Mouse (Mus musculus) liver (tissue): ENCODE data around the gene Wdr19.
"Not testable (repeated sequence)": the region's sequence is repeated elsewhere in the genome, so short reads cannot be mapped to it uniquely, and the experiment has no call there.

ENCODE experiments used
- DNase-seq: peaks from one replicate; pipeline ENCODE4 v3.0.0-alpha.2; 2020; ENCODE audit warnings: mixed read lengths

The Wdr19 gene

GRCm38 (mm10) chr5:65204726-65205125 is 5.2 kb downstream of the Wdr19 start:
- DNase-seq = no peak

DNA sequence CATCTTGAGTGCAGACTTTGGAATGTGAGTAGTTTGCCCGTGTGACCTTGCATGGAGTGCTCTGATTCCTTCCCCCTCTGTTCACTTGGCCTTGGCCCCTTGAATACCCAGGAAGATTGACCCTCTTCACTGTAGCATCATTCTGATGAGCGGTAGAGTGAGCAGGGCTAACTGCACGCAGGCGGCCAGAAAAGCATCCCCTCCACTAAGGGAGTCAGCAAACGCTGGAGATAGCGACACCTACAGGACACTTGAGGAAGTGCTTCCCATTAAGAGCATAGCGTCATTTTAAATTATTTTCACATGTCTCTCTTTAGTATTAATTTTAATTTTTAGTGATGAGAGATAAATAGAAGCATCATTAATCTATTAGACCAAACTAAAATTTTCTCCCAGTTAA is 13.8 kb downstream of the Wdr19 start:
- peak; percentile 19 for DNase-seq

- DNase-seq = no peak
Measured at GRCm38 (mm10) chr5:65217305-65218269, 18.1 kb downstream of the Wdr19 start.

GRCm38 (mm10) chr5:65221037-65221436 is 21.5 kb downstream of the Wdr19 start:
- no peak for DNase-seq

DNA sequence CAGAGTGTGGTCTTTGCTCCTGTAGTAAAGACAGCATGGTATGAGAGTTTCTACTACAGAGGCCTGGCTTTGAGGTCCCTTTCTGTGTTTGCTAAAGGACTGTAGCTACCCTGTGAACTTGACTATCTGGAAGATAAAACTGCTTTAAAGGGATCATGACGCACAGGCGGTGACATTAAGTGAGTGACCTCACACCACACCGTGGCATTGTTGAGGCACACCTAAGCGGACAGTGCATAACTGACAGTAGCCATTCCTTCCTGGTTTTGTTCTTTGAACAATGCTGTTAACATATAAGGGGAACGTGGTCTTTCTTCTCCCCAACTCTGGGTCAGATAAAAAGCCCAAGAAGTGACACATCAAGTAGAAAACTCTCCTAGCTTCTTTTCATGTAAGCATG is 24.6 kb downstream of the Wdr19 start:
- DNase-seq = no peak

DNA sequence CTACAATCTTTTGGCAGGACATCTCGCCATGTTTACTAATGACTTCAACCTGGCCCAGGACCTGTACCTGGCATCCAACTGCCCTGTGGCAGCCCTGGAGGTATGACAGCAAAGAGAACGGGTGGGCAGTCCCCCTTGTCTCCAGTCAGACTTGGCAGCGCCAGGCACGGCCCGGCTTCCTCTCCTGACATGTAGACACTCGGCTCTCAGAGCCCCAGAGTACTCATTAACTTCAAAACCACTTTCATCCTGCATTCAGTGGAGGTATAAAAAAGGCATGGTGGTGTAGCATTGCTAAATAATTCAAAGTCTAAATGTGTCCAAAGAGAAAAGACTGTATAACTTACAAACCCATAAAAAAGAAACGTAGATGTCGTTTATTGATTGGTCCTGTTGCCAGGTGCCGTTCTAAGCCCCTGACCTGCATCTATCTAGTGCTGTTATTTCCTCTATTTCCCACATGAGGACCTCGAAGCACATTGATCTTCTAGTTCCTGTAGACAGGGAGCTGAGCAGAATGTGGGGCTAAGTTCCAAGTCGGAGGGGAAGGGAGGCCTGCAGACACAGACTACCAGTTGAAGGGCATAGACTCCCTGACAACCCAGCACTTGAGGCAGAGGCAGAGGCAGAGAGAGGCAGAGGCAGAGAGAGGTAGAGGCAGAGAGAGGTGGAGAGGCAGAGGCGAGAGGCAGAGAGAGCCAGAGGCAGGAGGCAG is 31.9 kb downstream of the Wdr19 start:
- DNase-seq = no peak

DNA sequence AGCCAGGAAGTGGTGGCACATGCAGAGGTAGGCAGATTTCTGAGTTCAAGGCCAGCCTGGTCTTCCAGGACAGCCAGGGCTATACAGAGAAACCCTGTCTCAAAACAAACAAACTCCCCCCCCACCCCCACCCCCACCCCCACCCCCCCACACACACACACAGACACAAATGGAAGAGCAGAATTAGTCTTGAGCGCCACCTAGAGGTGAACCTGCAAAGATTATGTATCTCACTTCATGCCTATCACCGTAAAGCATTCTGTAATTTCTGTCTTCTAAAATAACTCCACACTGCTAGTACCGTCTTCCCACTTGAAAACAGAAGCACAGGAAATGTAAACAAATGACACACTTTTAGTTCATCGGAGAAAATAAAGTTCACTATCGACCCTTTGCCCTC is 43.2 kb downstream of the Wdr19 start:
- peak; percentile 28 for DNase-seq

GRCm38 (mm10) chr5:65247296-65247695 is 47.8 kb downstream of the Wdr19 start:
- DNase-seq = no peak

DNA sequence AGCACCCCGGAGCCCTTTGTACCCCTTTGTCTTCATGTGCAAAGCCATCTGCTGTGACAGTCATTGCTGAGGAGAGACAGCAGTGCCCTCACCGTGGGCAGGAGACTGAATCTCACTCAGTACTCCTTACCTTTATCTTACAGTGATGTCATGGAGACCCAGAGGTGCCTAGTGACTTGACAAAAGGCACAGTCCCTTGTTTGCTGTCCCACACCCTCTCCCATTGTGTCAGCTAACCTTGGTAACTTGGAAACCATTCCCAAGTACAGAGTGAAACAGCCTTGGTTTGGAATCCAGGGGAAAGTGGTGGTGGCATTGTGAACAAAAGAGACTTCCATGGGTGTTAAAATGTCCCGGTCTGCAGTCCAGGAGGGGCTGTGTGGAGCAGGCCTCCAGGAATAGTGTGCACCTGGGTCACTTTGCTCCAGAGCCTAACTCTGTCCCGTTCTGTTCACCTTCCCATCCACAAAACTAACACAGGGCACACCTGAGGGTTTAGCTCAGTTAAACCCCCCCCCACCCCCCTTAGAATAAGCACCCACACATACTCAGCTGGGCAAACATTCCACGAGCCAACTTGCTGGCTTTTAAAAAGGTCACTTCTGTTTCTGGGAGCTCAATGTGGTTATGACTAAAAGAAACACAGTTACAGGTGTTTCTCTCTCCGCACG is 50.8 kb downstream of the Wdr19 start:
- no peak for DNase-seq

DNA sequence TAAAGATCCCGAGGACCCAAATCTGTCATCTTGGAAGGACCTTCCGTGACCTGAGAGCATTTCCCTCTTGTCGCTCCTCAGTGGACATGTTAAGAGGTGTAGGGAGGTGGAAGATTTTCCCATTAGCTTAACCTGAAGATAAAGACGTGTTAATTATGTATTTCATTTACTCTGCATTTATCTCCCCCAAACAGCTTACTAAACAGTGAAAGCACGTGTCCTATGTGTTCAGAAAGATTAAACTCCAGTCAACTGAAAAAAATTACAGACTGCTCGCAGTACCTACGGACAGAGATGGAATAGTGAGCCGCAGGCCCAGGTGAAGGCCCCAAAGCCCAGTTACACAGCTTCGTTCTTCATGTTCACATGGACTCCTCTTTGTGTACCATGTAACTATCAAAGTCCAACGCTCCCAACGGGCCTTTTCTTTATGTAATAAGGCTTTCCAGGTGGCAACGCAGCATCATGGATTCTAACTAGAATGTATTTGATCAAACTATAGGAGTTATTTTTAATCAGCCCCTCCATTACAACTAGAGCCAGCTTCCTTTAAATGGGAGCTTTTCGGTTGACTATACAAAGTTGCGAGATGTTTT is 58.5 kb downstream of the Wdr19 start:
- DNase-seq = no peak

DNA sequence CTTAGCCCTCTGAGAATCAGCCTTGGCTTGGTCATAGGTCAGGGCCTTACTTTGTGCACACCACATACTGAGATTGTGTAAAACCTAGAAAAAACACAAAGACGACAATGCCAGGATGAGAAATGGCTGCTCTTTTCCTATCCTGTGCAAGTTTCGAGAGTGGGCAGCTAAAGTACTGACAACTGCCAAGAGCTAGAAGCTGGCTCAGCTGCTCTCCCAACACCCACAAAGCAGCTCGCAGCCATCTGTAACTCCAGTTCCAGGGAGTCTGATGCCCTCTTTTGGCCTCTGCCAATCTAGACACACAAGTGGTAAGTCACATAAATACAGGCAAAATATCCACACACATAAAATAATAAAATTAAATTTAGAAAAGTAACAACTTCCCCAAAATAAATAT is 74.5 kb downstream of the Wdr19 start:
- no peak for DNase-seq

- no peak for DNase-seq
Measured at GRCm38 (mm10) chr5:65279133-65279651, 79.7 kb downstream of the Wdr19 start.

- no peak for DNase-seq
Measured at GRCm38 (mm10) chr5:65281216-65281615, 81.7 kb downstream of the Wdr19 start.

DNA sequence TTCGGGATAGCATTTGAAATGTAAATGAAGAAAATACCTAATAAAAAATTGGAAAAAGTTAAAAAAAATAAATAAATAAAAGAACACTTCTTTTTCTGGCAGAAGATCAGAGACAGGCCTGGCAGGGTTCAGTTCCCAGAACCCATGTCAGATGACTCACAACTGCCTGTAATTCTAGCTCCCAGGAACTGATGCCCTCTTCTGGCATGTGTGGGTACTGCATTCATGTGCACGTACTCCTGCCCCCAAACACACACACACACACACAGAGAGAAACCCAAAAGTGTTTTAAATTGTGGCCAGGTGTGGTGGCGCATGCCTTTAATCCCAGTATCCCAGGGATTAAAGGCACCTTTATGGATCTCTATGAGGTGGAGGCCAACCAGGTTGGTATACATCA is 84.7 kb downstream of the Wdr19 start:
- DNase-seq = peak; percentile 48

DNA sequence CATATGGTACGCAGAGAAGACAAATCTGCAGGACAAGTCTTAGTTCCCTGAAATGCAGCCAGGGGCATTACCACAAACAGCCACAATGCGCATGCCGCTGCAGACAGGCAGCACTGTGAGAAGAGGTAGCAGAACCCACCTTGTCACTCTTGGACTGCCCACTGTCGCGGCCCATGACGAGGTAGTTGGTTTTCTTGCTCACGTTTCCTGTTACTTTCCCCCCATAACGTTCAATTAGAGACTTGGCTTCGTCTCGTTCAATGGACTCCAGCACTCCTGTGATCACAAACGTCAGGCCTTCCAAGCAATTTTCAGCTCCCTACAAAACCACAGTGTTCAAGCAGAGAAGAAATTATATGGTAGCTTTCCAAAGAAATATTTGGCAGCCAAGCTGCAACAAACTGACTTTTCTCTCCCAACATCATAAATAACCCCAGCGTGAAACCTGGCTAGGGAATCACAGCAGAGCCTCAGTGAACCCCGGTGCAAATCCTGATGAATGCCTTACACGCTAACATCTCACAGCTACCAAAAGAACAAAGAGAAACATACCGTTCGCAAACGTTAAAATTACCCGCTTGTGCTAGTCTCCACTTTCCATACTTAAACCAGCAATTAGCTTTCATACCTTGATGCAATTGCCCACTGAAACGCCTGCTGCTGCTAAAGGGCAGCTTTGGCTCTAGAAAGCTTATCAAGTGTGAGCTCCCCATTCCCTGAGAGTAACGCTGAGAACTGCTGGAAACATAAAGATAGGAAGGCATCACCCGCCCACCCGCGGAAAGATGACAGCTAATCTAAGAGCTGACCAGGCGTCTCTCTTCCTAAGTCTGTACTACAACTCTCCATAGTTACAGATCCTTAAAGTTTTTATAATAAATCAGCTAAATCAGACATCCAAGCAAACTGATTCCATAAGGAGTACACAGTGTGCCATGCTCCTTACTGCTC is 88.5 kb downstream of the Wdr19 start:
- DNase-seq = peak; percentile 46

DNA sequence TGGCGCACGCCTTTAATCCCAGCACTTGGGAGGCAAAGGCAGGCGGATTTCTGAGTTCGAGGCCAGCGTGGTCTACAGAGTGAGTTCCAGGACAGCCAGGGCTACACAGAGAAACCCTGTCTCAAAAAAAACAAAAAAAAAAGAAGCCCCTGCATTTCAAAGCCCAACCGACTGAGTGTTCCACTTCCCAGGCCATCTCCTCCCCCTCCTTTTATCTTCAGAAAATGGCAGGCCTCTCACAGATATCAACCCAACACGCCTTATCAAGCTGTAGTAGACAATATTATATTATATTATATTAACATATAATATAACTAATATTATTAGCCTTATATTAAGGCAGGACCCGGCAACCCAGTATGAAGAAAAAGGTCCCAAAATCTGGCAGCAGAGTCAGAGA is 89.5 kb downstream of the Wdr19 start:
- DNase-seq = not testable (repeated sequence)

- no peak for DNase-seq
Measured at GRCm38 (mm10) chr5:65293627-65294026, 94.1 kb downstream of the Wdr19 start.

DNA sequence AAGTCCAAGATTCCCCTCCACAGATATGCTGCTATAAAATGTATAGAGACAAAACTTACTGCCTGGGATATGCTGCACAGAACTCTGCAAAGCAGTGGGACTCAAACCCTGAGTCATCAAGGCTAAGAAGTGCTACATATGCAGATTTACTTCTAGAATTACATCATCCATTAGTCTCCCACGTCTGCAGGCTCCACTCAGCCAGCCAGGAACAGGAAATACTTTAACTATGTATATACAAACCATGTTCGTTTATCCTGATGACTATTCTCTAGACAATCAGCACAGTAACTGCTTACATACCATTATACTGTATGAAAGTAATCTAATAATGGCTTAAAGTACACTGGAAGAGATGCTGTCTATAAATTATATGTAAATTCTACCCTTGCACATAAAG is 94.8 kb downstream of the Wdr19 start:
- DNase-seq = no peak

DNA sequence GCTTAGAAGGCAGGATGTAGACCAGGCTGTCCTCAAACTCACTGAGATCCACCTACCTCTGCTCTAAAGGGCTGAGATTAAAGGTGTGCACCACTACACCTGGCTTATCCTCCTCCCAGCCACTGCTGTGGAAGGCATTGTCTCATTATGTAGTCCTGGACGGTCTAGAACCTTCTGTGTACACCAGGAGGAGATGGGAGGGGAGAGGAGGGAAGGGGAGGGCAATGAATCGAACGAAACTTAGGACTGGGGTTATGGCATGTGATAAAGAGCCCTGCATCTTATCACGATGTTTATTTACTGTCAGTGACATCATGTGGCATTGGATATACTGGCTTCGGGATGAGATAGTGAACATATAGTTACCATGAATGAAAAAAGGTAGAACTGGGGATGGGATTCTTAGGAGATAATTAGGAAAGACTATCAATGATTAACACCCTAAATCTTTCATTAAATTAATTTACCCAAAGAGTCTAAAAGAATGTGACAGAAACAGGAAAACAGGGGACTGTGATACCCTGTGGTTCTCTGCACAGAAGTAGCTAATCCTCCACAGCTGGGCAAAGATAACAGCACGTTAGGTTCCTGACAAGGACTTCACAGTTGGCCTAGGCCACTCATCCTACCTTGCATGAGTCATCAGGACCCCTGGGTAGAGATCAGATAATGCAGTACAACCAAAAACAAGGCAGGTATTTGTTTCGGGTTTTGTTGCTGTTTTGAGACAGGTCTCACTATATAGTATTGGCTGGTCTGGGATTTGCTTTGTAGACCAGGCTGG is 98.9 kb downstream of the Wdr19 start:
- DNase-seq = peak; percentile 21

DNA sequence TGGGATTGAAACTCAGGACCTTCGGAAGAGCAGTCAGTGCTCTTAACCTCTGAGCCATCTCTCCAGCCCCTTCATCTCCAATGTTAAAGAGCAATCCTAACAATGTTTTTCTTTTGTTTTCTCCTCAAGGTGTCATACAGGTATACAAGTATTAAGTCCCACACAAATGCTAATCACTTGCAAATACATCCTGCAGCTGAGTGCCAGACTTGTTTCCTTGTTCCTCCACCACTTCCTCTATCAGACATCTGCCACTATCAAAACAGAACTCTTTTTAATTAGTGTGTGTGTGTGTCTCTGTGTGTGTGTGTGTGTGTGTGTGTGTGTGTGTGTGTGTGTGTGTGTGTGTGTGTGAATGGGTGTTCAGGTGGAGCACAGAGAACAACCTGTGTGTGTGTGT is 100.1 kb downstream of the Wdr19 start:
- DNase-seq = not testable (repeated sequence)

GRCm38 (mm10) chr5:65300121-65300520 is 100.6 kb downstream of the Wdr19 start:
- peak; percentile 15 for DNase-seq
